Mouse (Mus musculus) MEL (cell line): Measurements from ENCODE around the gene Loxl3. TPM values are rescaled to one million over a fixed set of nuclear protein-coding genes. Genes with fewer than 3 reads are reported as not detected.
A peak's percentile ranks its signal among the peaks of the same experiment; 100 is the strongest.

Experiments
- DNase-seq: peaks from one replicate; pipeline ENCODE4 v3.0.0; 2011; ENCODE audit warnings: low read depth, low spot score
- H3K27ac ChIP-seq: 2 replicates; pipeline ENCODE4 v1.5.1; 2012; ENCODE audit warnings: low read depth, mild to moderate bottlenecking, control low read depth, low read length, moderate library complexity; ENCODE audit not compliant: control insufficient read depth
- H3K27me3 ChIP-seq, 2 experiments: fragments of 150-350 bp in 1 of 2; sonication (generic) in 1 of 2; 2 replicates each; pipeline ENCODE4 v1.6.1; 2012; ENCODE audit warnings: low read length in 2 of 2, mild to moderate bottlenecking in 2 of 2, improper control_type of control experiment in 1 of 2, moderate library complexity in 1 of 2; ENCODE audit not compliant: insufficient read depth in 2 of 2, control insufficient read depth in 1 of 2
- H3K36me3 ChIP-seq, 2 experiments: 2 replicates each; pipeline ENCODE4 v1.6.1; 2012 to 2014; ENCODE audit warnings: low read length in 2 of 2, improper control_type of control experiment in 1 of 2, inconsistent platforms in 1 of 2, mild to moderate bottlenecking in 1 of 2; ENCODE audit not compliant: insufficient read depth in 2 of 2, control insufficient read depth in 1 of 2
- H3K4me1 ChIP-seq, 2 experiments: fragments of 150-350 bp in 1 of 2; sonication (generic) in 1 of 2; 2 replicates each; pipeline ENCODE4 v1.6.1; 2012; ENCODE audit warnings: low read length in 2 of 2, improper control_type of control experiment in 1 of 2, mild to moderate bottlenecking in 1 of 2; ENCODE audit not compliant: insufficient read depth in 2 of 2, control insufficient read depth in 1 of 2
- H3K4me3 ChIP-seq, 2 experiments: fragments of 150-350 bp in 1 of 2; sonication (generic) in 1 of 2; 2 replicates each; pipeline ENCODE4 v1.5.1; 2012; ENCODE audit warnings: low read depth in 2 of 2, low read length in 2 of 2, mild to moderate bottlenecking in 2 of 2, moderate library complexity in 2 of 2, control low read depth in 1 of 2, improper control_type of control experiment in 1 of 2; ENCODE audit not compliant: control insufficient read depth in 1 of 2, insufficient read depth in 1 of 2
- H3K79me2 ChIP-seq: 2 replicates; pipeline ENCODE4 v1.6.1; 2012; ENCODE audit warnings: mild to moderate bottlenecking, low read length, moderate library complexity; ENCODE audit not compliant: control insufficient read depth, poor library complexity, insufficient read depth
- H3K9ac ChIP-seq: 2 replicates; pipeline ENCODE4 v1.6.1; 2012; ENCODE audit warnings: low read depth, mild to moderate bottlenecking, control low read depth, low read length, moderate library complexity; ENCODE audit not compliant: control insufficient read depth, poor library complexity, severe bottlenecking
- H3K9me3 ChIP-seq: fragments of 150-350 bp; sonication (generic); replicated peaks from 2 replicates; pipeline ENCODE4 v1.6.1; 2012; ENCODE audit warnings: mild to moderate bottlenecking, low read length, improper control_type of control experiment, moderate library complexity; ENCODE audit not compliant: insufficient read depth
- CHD1 ChIP-seq: IDR thresholded peaks from 2 replicates; pipeline ENCODE4 v1.6.1; 2012; ENCODE audit warnings: low read depth, mild to moderate bottlenecking, inconsistent platforms, low read length, improper control_type of control experiment
- E2F4 ChIP-seq: IDR thresholded peaks from 2 replicates; pipeline ENCODE4 v1.6.1; 2011; ENCODE audit warnings: low read depth, low read length, improper control_type of control experiment, borderline replicate concordance
- EP300 ChIP-seq, 2 experiments: IDR thresholded peaks; 2 replicates each; pipeline ENCODE4 v1.6.1; 2011; ENCODE audit warnings: improper control_type of control experiment in 2 of 2, low read length in 2 of 2, low read depth in 1 of 2, mild to moderate bottlenecking in 1 of 2
- ETS1 ChIP-seq: IDR thresholded peaks from 2 replicates; pipeline ENCODE4 v1.6.1; 2012; ENCODE audit warnings: low read depth, mild to moderate bottlenecking, inconsistent platforms, low read length, improper control_type of control experiment, moderate library complexity
- GABPA ChIP-seq: IDR thresholded peaks from 2 replicates; pipeline ENCODE4 v1.6.1; 2012; ENCODE audit warnings: low read depth, mild to moderate bottlenecking, inconsistent platforms, low read length, improper control_type of control experiment, moderate library complexity
- MAFK ChIP-seq: IDR thresholded peaks from 2 replicates; pipeline ENCODE4 v1.6.1; 2011; ENCODE audit warnings: low read depth, mild to moderate bottlenecking, low read length, improper control_type of control experiment, borderline replicate concordance
- MAX ChIP-seq: IDR thresholded peaks from 2 replicates; pipeline ENCODE4 v1.6.1; 2011; ENCODE audit warnings: low read length, improper control_type of control experiment
- MEF2A ChIP-seq: IDR thresholded peaks from 2 replicates; pipeline ENCODE4 v1.6.1; 2014; ENCODE audit warnings: low read depth, mild to moderate bottlenecking, inconsistent platforms, low read length, improper control_type of control experiment; ENCODE audit not compliant: poor library complexity, insufficient replicate concordance, severe bottlenecking; ENCODE audit errors: extremely low read depth
- MXI1 ChIP-seq: IDR thresholded peaks from 2 replicates; pipeline ENCODE4 v1.6.1; 2011; ENCODE audit warnings: mild to moderate bottlenecking, low read depth, low read length, improper control_type of control experiment
- NELFE ChIP-seq: IDR thresholded peaks from 2 replicates; pipeline ENCODE4 v1.6.1; 2011; ENCODE audit warnings: low read depth, low read length, improper control_type of control experiment
- POLR2A ChIP-seq, 2 experiments: IDR thresholded peaks; 2 replicates each; pipeline ENCODE4 v1.6.1; 2011 to 2012; ENCODE audit warnings: low read length in 2 of 2, mild to moderate bottlenecking in 2 of 2, control low read depth in 1 of 2, improper control_type of control experiment in 1 of 2, low read depth in 1 of 2, moderate library complexity in 1 of 2; ENCODE audit not compliant: control insufficient read depth in 1 of 2, insufficient read depth in 1 of 2, poor library complexity in 1 of 2
- POLR2AphosphoS2 ChIP-seq: IDR thresholded peaks from 2 replicates; pipeline ENCODE4 v1.6.1; 2011; ENCODE audit warnings: low read length, improper control_type of control experiment
- RAD21 ChIP-seq: IDR thresholded peaks from 2 replicates; pipeline ENCODE4 v1.6.1; 2011; ENCODE audit warnings: mild to moderate bottlenecking, low read depth, low read length, improper control_type of control experiment
- SIN3A ChIP-seq: IDR thresholded peaks from 2 replicates; pipeline ENCODE4 v1.6.1; 2012; ENCODE audit warnings: low read length, improper control_type of control experiment, inconsistent platforms
- SMC3 ChIP-seq: IDR thresholded peaks from 2 replicates; pipeline ENCODE4 v1.6.1; 2011; ENCODE audit warnings: low read depth, low read length, improper control_type of control experiment
- TBP ChIP-seq: IDR thresholded peaks from 2 replicates; pipeline ENCODE4 v1.8.0; 2011; ENCODE audit warnings: low read depth, low read length, improper control_type of control experiment
- TCF12 ChIP-seq: IDR thresholded peaks from 2 replicates; pipeline ENCODE4 v1.6.1; 2014; ENCODE audit warnings: low read depth, mild to moderate bottlenecking, inconsistent platforms, low read length, improper control_type of control experiment, moderate library complexity
- USF2 ChIP-seq, 2 experiments: IDR thresholded peaks; 2 replicates each; pipeline ENCODE4 v1.6.1; 2011 to 2012; ENCODE audit warnings: improper control_type of control experiment in 2 of 2, low read length in 2 of 2, borderline replicate concordance in 1 of 2, inconsistent platforms in 1 of 2, low read depth in 1 of 2, mild to moderate bottlenecking in 1 of 2; ENCODE audit not compliant: insufficient read depth in 1 of 2
- ZNF384 ChIP-seq: IDR thresholded peaks from 2 replicates; pipeline ENCODE4 v1.6.1; 2012; ENCODE audit warnings: low read depth, mild to moderate bottlenecking, inconsistent platforms, low read length, improper control_type of control experiment
- polyA plus RNA-seq, 2 experiments: library from polyadenylated mRNA; stranded (reverse) in 1 of 2; unstranded in 1 of 2; fragments of >175 nt in 1 of 2; fragments of >200 nt in 1 of 2; gene quantifications; 2 replicates each; pipeline versions ENCODE4 v1.2.1 to v1.2.4; 2012; ENCODE audit warnings: low replicate concordance in 2 of 2, low read depth in 1 of 2; ENCODE audit not compliant: insufficient read length in 2 of 2, insufficient read depth in 1 of 2, missing spikeins in 1 of 2
- total RNA-seq: library from RNA; depleted of rRNA; stranded (reverse); fragments of 300-350 nt; gene quantifications from 2 replicates; pipeline ENCODE4 v1.2.3, GENCODE M21; 2012

Gene Loxl3
- total and polyA plus RNA-seq, 3 experiments, result 0.77 to 1.0 TPM; not detected in 1

DNA sequence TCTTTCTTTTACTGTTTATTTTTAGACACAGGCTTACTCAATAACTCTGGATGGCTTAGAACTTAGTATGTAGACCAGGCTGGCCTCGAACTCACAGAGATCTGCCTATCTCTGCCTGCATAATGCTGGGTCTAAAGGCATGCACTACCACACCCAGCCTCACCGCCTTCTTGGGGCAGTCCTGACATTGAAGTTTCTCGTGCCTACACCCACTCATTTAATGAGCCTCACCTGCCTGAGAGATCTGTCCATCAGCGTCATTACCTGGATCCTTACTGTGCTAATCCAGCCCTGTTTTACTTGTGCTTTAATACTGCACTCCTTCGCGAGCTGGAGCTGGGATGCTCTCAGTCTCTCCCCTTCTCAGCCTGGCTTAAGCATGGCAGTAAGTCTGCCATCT lies 22.2 kb upstream of the Loxl3 start:
- H3K4me3 ChIP-seq, result no peak overlapping the region

DNA sequence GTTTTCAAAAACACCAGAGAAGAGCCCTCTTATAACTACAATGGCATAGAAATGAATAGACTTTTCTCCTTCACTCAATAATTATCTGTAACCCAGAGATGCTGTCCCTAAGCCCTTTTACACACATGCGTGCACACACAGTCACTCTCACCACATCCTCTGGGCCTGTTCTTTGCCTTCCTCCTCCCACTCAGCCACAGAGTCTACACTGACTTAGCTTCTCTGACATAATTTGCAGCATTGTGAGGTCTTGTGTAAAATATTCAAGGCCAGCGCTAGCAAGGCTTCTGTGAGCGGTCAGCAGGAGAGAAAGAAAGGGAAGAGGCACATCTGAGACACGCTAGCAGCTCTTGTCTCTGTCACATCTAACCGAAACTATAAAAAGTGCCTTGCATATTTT lies 20.5 kb upstream of the Loxl3 start:
- peak overlapping the region; percentile 99 for H3K27ac ChIP-seq
- H3K4me3 ChIP-seq, result peak overlapping the region; percentile 3 to 6; a peak in 2 of 4 replicates
- no peaks in the 10 kb centered on the region for H3K27me3 ChIP-seq
- H3K36me3 ChIP-seq, result peaks cover 0 to 55% of the 10 kb centered on the region in 2 experiments; a peak in 2 of 4 replicates
- TF ChIP-seq TCF12 (0 out of 2 replicates have a peak, but pooled peaks have one; percentile 12), MAX (0 out of 2 replicates have a peak, but pooled peaks have one; percentile 13), POLR2A (IDR thresholded peaks at IDR 0.05; ENCODE audit: control insufficient read depth in 1 of 2, insufficient read depth in 1 of 2, low read depth in 1 of 2, low read length in 2 of 2, poor library complexity in 1 of 2) (peak in 1 of 2 experiments; percentile 49; a peak in 1 of 4 replicates), SIN3A (0 out of 2 replicates have a peak, but pooled peaks have one; percentile 40), TBP (peak; percentile 16; the same call in 1 of the 2 replicates), E2F4 (no peak), EP300 (IDR thresholded peaks at IDR 0.05; ENCODE audit: low read depth in 1 of 2, low read length in 2 of 2) (peak in 1 of 2 experiments; percentile 24; a peak in 1 of 4 replicates), POLR2AphosphoS2 (no peak), ETS1 (0 out of 2 replicates have a peak, but pooled peaks have one; percentile 32), CHD1 (no peak), MXI1 (peak; percentile 25), NELFE (peak; percentile 44)
- peak overlapping the region; percentile 73 for H3K9ac ChIP-seq
- H3K9me3 ChIP-seq, result no peaks in the 10 kb centered on the region
- H3K79me2 ChIP-seq, result peaks cover 3% of the 10 kb centered on the region
- peak; percentile 72 for DNase-seq
- peaks cover 42 to 54% of the 10 kb centered on the region in 2 experiments for H3K4me1 ChIP-seq

More for the DNA sequence above, 22.2 kb upstream of the Loxl3 start:
- H3K36me3 ChIP-seq, result peaks cover 0 to 53% of the 10 kb centered on the region in 2 experiments; a peak in 2 of 4 replicates
- peak; percentile 51 for DNase-seq
- peak overlapping the region; percentile 40 for H3K27ac ChIP-seq
- H3K9me3 ChIP-seq, result no peaks in the 10 kb centered on the region
- peaks cover 3% of the 10 kb centered on the region for H3K79me2 ChIP-seq
- H3K9ac ChIP-seq, result no peak overlapping the region; the same call in 1 of the 2 replicates
- TF ChIP-seq SMC3 (no peak), USF2 (IDR thresholded peaks at IDR 0.05; ENCODE audit: borderline replicate concordance in 1 of 2, insufficient read depth in 1 of 2, low read depth in 1 of 2, low read length in 2 of 2) (no peak), MAFK (no peak), RAD21 (no peak), MEF2A (no peak), ZNF384 (no peak), GABPA (no peak)
- TF ChIP-seq, all 39 proteins: peak for 0
- peaks cover 42 to 56% of the 10 kb centered on the region in 2 experiments for H3K4me1 ChIP-seq
- H3K27me3 ChIP-seq, result no peaks in the 10 kb centered on the region
